Mouse (Mus musculus): ENCODE results near the gene Rapgef1.

DNA sequence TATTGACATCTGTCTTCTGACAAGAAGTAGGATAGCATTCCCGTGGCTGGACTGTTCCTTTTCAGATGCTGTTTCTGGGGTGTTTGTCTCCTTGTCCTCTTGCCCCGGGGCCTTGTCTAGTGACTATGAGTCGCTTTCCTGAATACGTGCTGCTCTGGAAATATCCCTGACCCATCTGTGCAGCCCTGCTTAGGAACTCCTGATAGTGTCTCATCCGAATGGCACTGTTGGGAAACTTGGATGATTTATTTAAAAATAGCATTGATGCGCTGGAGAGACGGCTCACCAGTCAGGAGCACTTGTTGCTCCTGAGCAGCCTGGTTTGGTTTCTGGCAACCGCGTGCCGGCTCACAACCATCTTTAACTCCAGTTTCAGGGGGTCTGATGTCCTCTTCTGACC lies 1.6 kb downstream of the Rapgef1 start:
- no peak for TF ChIP-seq CTCF (IDR thresholded peaks at IDR 0.05; ENCODE audit: control insufficient read depth, insufficient read depth, low read length)
- TF ChIP-seq POLR2A (IDR thresholded peaks at IDR 0.05; ENCODE audit: borderline replicate concordance, control insufficient read depth, low read depth, low read length), result no peak
